Mouse (Mus musculus) hindbrain, embryonic 16.5 days (tissue): ENCODE data around the gene Il12a. TPM values are rescaled to one million over a fixed set of nuclear protein-coding genes. Genes with fewer than 3 reads are reported as not detected.
A peak's percentile ranks its signal among the peaks of the same experiment; 100 is the strongest.

Experiments
- ATAC-seq: fragments of 200-750 bp; cut with Nextera tagmentation; 2 replicates; pipeline ENCODE4 v1.8.0; 2017; ENCODE audit warnings: moderate TSS enrichment, moderate library complexity
- H3K27ac ChIP-seq: fragments of 300-500 bp; sonication (generic); 2 replicates; pipeline ENCODE4 v1.5.1; 2014; ENCODE audit warnings: low read depth, mild to moderate bottlenecking, control low read depth, low read length, moderate library complexity
- H3K27me3 ChIP-seq: fragments of 300-500 bp; sonication (generic); replicated peaks from 2 replicates; pipeline ENCODE4 v1.6.1; 2014; ENCODE audit warnings: low read length; ENCODE audit not compliant: control insufficient read depth, insufficient read depth
- H3K36me3 ChIP-seq: fragments of 300-500 bp; sonication (generic); 2 replicates; pipeline ENCODE4 v1.6.1; 2014; ENCODE audit warnings: mild to moderate bottlenecking, low read length, moderate library complexity, mixed read lengths; ENCODE audit not compliant: control insufficient read depth, insufficient read depth
- H3K4me1 ChIP-seq: fragments of 300-500 bp; sonication (generic); 2 replicates; pipeline ENCODE4 v1.6.1; 2014; ENCODE audit warnings: low read depth, low read length; ENCODE audit not compliant: control insufficient read depth, insufficient read depth
- H3K4me2 ChIP-seq: fragments of 300-500 bp; sonication (generic); 2 replicates; pipeline ENCODE4 v1.6.1; 2014; ENCODE audit warnings: mild to moderate bottlenecking, low read length, control low read depth, moderate library complexity
- H3K4me3 ChIP-seq: fragments of 300-500 bp; sonication (generic); 2 replicates; pipeline ENCODE4 v1.5.1; 2014; ENCODE audit warnings: mild to moderate bottlenecking, low read length, control low read depth, moderate library complexity
- H3K9ac ChIP-seq: fragments of 300-500 bp; sonication (generic); 2 replicates; pipeline ENCODE4 v1.6.1; 2014; ENCODE audit warnings: low read depth, mild to moderate bottlenecking, control low read depth, low read length, moderate library complexity
- H3K9me3 ChIP-seq: fragments of 300-500 bp; sonication (generic); 2 replicates; pipeline ENCODE4 v1.6.1; 2014; ENCODE audit warnings: mild to moderate bottlenecking, low read length, moderate library complexity; ENCODE audit not compliant: control insufficient read depth
- WGBS: fragments of 180-500 bp; shearing (Covaris S2); extraction: QIAGEN DNeasy Blood & Tissue Kit; methylation state at CpG from one replicate; pipeline ENCODE4 v1.1.7; 2014; 5-methylcytosine and 5-hydroxymethylcytosine counted together
- polyA plus RNA-seq: library from polyadenylated mRNA; unstranded; fragments of >200 nt; fragmentation: Nextera tagmentation; extraction: Ambion mirVana; gene quantifications from 2 replicates; pipeline ENCODE4 v1.2.1, GENCODE M21; 2015

The Il12a gene
- polyA plus RNA-seq, 1 experiment from 2014 or later, result 0.28 TPM

GRCm38 (mm10) chr3:68678805-68679585, 11.4 kb upstream of the Il12a start:
- H3K9ac ChIP-seq, result no peak overlapping the region
- no peak overlapping the region for H3K27ac ChIP-seq
- H3K9me3 ChIP-seq, result no peaks in the 10 kb centered on the region
- no peak overlapping the region for H3K4me2 ChIP-seq
- H3K27me3 ChIP-seq, result no peaks in the 10 kb centered on the region
- 93% methylated on average over 9 of the region's 9 CpGs for WGBS
- no peak for ATAC-seq
- H3K4me1 ChIP-seq, result no peaks in the 10 kb centered on the region
- no peaks in the 10 kb centered on the region for H3K36me3 ChIP-seq
- H3K4me3 ChIP-seq, result no peak overlapping the region

GRCm38 (mm10) chr3:68683579-68683978, 6.9 kb upstream of the Il12a start:
- H3K4me1 ChIP-seq, result no peaks in the 10 kb centered on the region
- H3K27me3 ChIP-seq, result no peaks in the 10 kb centered on the region
- H3K36me3 ChIP-seq, result no peaks in the 10 kb centered on the region
- H3K9me3 ChIP-seq, result no peaks in the 10 kb centered on the region
- no peak overlapping the region for H3K27ac ChIP-seq
- H3K9ac ChIP-seq, result no peak overlapping the region
- H3K4me3 ChIP-seq, result no peak overlapping the region
- no peak overlapping the region for H3K4me2 ChIP-seq
- WGBS, result 64% methylated on average over 2 of the region's 2 CpGs
- no peak for ATAC-seq

GRCm38 (mm10) chr3:68684207-68684606, 6.2 kb upstream of the Il12a start:
- no peak for ATAC-seq
- Histone ChIP-seq H3K4me2 (no peak overlapping the region), H3K27ac (no peak overlapping the region), H3K36me3 (no peaks in the 10 kb centered on the region), H3K9me3 (no peaks in the 10 kb centered on the region), H3K4me3 (no peak overlapping the region), H3K9ac (no peak overlapping the region), H3K27me3 (no peaks in the 10 kb centered on the region), H3K4me1 (no peaks in the 10 kb centered on the region)
- WGBS, result 95% methylated on average over 1 of the region's 1 CpGs

DNA sequence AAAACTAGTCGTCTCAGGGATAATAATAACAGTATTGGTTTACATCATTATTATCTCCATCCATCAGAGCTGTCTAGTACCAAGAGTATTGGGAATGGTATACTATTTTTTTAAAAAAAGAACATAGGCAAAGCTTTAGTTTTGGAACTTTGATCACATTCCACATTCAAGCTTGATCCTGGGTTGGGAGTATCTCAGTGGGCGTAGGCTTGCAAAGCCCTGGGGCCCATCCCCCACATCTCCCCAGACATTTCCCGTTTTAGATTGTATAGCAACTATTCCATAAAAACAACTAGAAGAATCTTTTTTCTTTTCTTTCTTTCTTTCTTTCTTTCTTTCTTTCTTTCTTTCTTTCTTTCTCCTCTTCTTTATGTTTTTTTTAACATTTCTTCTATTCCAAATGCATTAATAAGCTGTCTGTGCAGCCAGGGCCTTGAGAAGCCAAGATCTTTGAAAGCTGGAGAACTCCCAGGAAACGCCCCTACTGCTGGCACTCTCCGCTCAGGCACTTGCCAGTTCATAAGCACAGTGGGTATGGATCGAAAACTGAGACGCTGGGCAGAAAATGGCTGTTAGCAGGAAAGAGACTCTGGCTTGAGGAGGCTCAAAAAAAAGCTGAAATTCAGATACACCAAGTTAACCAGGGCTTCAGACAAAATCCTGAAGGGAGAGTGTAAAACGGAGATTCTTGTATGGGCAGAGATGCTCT, 3.4 kb upstream of the Il12a start:
- Histone ChIP-seq H3K4me1 (no peaks in the 10 kb centered on the region), H3K36me3 (no peaks in the 10 kb centered on the region), H3K9me3 (no peaks in the 10 kb centered on the region), H3K9ac (no peak overlapping the region), H3K4me2 (no peak overlapping the region), H3K27me3 (no peaks in the 10 kb centered on the region), H3K4me3 (no peak overlapping the region), H3K27ac (no peak overlapping the region; the same call in 1 of the 2 replicates)
- ATAC-seq, result peak; percentile 81
- 61% methylated on average over 8 of the region's 8 CpGs for WGBS

DNA sequence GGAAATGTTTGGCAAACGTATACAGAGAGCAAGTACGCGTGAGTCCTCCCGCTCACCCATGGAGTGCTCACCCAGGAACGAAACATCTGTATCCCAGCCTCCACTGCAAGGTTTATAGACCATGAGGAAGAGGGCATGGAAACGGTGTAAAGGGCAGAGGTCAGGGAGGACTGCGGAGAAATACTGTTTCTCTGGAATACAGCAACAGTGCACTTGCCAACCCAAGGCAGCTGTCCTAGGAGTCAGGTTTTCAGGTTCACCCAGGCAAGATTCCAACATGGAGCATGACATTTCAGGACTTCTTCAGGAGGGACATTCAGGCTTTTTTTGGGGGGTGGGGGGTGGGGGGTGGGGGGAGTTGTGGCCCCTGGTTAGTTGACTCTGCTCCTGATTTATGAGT, 1.1 kb upstream of the Il12a start:
- 85% methylated on average over 7 of the region's 7 CpGs for WGBS
- Histone ChIP-seq H3K36me3 (no peaks in the 10 kb centered on the region), H3K27ac (no peak overlapping the region), H3K4me1 (peaks cover 9% of the 10 kb centered on the region), H3K4me2 (no peak overlapping the region), H3K9ac (no peak overlapping the region), H3K9me3 (no peaks in the 10 kb centered on the region), H3K27me3 (no peaks in the 10 kb centered on the region), H3K4me3 (no peak overlapping the region)
- no peak for ATAC-seq

GRCm38 (mm10) chr3:68691100-68691778, 795 bp downstream of the Il12a start:
- no peak for ATAC-seq
- WGBS, result 88% methylated on average over 28 of the region's 28 CpGs
- H3K9me3 ChIP-seq, result no peaks in the 10 kb centered on the region

GRCm38 (mm10) chr3:68691938-68692599, 1.6 kb downstream of the Il12a start:
- no peaks in the 10 kb centered on the region for H3K36me3 ChIP-seq
- no peak overlapping the region for H3K4me3 ChIP-seq
- peaks cover 9% of the 10 kb centered on the region for H3K4me1 ChIP-seq
- no peaks in the 10 kb centered on the region for H3K27me3 ChIP-seq
- no peak for ATAC-seq
- H3K27ac ChIP-seq, result no peak overlapping the region
- H3K9me3 ChIP-seq, result no peaks in the 10 kb centered on the region
- no peak overlapping the region for H3K9ac ChIP-seq
- WGBS, result 87% methylated on average over 7 of the region's 7 CpGs
- no peak overlapping the region for H3K4me2 ChIP-seq

More at GRCm38 (mm10) chr3:68691100-68691778, 795 bp downstream of the Il12a start:
- H3K9ac ChIP-seq, result no peak overlapping the region
- no peak overlapping the region for H3K27ac ChIP-seq
- no peaks in the 10 kb centered on the region for H3K36me3 ChIP-seq
- H3K4me2 ChIP-seq, result no peak overlapping the region
- no peak overlapping the region for H3K4me3 ChIP-seq
- H3K27me3 ChIP-seq, result no peaks in the 10 kb centered on the region
- peaks cover 9% of the 10 kb centered on the region for H3K4me1 ChIP-seq

DNA sequence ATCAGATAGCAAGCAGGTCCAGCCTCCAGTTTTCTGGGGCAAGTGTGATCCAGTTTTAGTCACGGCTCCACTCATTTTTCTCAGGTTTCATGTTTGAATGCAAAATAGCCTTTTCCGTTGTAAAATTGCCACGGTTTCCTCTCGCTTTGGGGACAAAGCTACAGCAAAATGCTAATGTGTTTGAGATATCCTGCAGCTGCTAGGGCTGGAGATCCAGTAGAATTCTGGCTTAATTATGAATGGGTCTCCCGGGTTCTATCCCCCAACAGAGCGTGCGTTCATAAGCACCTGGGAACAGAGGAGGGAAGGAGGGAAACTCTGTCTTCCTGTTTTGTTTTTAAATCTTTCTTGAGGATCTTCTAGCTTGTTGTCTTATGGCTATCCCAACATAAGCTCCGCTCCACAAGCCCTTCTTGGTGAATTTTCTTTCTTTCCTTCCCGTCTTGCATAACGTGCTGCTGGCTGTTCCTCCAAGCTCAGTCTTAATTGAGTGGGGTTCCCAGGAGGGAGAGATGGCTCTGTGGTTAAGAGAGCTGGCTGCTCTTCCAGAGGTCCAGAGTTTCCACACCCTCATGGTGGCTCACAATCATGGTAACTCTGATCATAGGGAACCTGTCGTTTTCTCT, 2.3 kb downstream of the Il12a start:
- no peak for ATAC-seq
- H3K27ac ChIP-seq, result no peak overlapping the region
- H3K4me1 ChIP-seq, result peaks cover 9% of the 10 kb centered on the region
- WGBS, result 60% methylated on average over 11 of the region's 11 CpGs
- H3K36me3 ChIP-seq, result no peaks in the 10 kb centered on the region
- no peaks in the 10 kb centered on the region for H3K27me3 ChIP-seq
- H3K9me3 ChIP-seq, result no peaks in the 10 kb centered on the region
- no peak overlapping the region for H3K4me2 ChIP-seq
- no peak overlapping the region for H3K9ac ChIP-seq
- no peak overlapping the region for H3K4me3 ChIP-seq
